ENCODE assay signal across 10 mouse cellular contexts in genomic region chrX:16998578-16998977, GRCm38 (mm10).
DNase-seq lines count a peak whose midpoint lies in the region; ATAC-seq lines count a peak whose summit lies in the region.
"Had no signal": no experiment of that assay in that cellular context is flagged by ENCODE, and none has a peak within 500 bp of the region (broad histone marks: within the 10 kb centered on the region; RNA-seq: fewer than 3 reads in every experiment).

No protein-coding gene starts in this region.

- ATAC-seq in embryonic facial prominence, embryonic 11.5 days (replicated peaks; ENCODE audit: insufficient number of reproducible peaks, low FRiP score, low TSS enrichment, low read depth), result 0 out of 2 replicates have a peak, but pooled peaks have one; percentile 48
- peak; percentile 94 for ATAC-seq in kidney, embryonic 15.5 days (replicated peaks; ENCODE audit: low FRiP score)
- peak; percentile 81 for ATAC-seq in midbrain, embryonic 16.5 days

- no peaks in the 10 kb centered on the region for H3K9me3 ChIP-seq in heart, embryonic 10.5 days
- H3K9me3 ChIP-seq in embryonic facial prominence, embryonic 11.5 days (replicated peaks; ENCODE audit: control insufficient read depth, low read length), result no peaks in the 10 kb centered on the region
- no peaks in the 10 kb centered on the region for H3K9me3 ChIP-seq in kidney, embryonic 15.5 days (replicated peaks)
- no peaks in the 10 kb centered on the region for H3K9me3 ChIP-seq in midbrain, embryonic 16.5 days (replicated peaks; ENCODE audit: control insufficient read depth, low read length, poor library complexity, severe bottlenecking)
- H3K9me3 ChIP-seq: limb, embryonic 13.5 days; stomach, embryonic 15.5 days had no signal

- no peaks in the 10 kb centered on the region for H3K27me3 ChIP-seq in heart, embryonic 10.5 days (ENCODE audit: insufficient read depth, poor library complexity, severe bottlenecking)
- no peaks in the 10 kb centered on the region for H3K27me3 ChIP-seq in embryonic facial prominence, embryonic 11.5 days (ENCODE audit: control insufficient read depth, insufficient read depth, low read length)
- no peaks in the 10 kb centered on the region for H3K27me3 ChIP-seq in kidney, embryonic 15.5 days
- no peaks in the 10 kb centered on the region for H3K27me3 ChIP-seq in midbrain, embryonic 16.5 days (ENCODE audit: control insufficient read depth, insufficient read depth, low read depth, low read length)
- H3K27me3 ChIP-seq: limb, embryonic 13.5 days; stomach, embryonic 15.5 days had no signal

- H3K9ac ChIP-seq in embryonic facial prominence, embryonic 11.5 days (replicated peaks; ENCODE audit: low read length), result no peak overlapping the region
- no peak overlapping the region for H3K9ac ChIP-seq in kidney, embryonic 15.5 days
- no peak overlapping the region for H3K9ac ChIP-seq in midbrain, embryonic 16.5 days (ENCODE audit: low read depth, low read length)
- H3K9ac ChIP-seq: limb, embryonic 13.5 days; stomach, embryonic 15.5 days had no signal

- peak; percentile 76 for DNase-seq in heart, embryonic 10.5 days (ENCODE audit: low spot score)
- DNase-seq in heart, postnatal 25 days (ENCODE audit: low spot score), result no peak
- DNase-seq in NIH3T3 (ENCODE audit: low read depth), result peak; percentile 43
- DNase-seq in embryonic facial prominence, embryonic 11.5 days (ENCODE audit: low spot score), result peak; percentile 4
- DNase-seq in c-Kit-positive CD71-positive TER-119-positive erythroid progenitor cells, embryonic 14.5 days (ENCODE audit: low spot score), result no peak
- no peak for DNase-seq in layer of hippocampus, adult 18-20 months (ENCODE audit: low spot score in 2 of 2)

- H3K4me3 ChIP-seq in heart, embryonic 10.5 days, result no peak overlapping the region
- H3K4me3 ChIP-seq in embryonic facial prominence, embryonic 11.5 days (ENCODE audit: low read depth, low read length), result no peak overlapping the region
- no peak overlapping the region for H3K4me3 ChIP-seq in kidney, embryonic 15.5 days (replicated peaks)
- H3K4me3 ChIP-seq in midbrain, embryonic 16.5 days (ENCODE audit: low read depth, low read length), result no peak overlapping the region
- H3K4me3 ChIP-seq: limb, embryonic 13.5 days; stomach, embryonic 15.5 days had no signal

- H3K27ac ChIP-seq in heart, embryonic 10.5 days, result no peak overlapping the region
- H3K27ac ChIP-seq in embryonic facial prominence, embryonic 11.5 days (replicated peaks; ENCODE audit: low read depth, low read length), result no peak overlapping the region
- H3K27ac ChIP-seq in kidney, embryonic 15.5 days, result no peak overlapping the region
- no peak overlapping the region for H3K27ac ChIP-seq in midbrain, embryonic 16.5 days (ENCODE audit: low read length)
- H3K27ac ChIP-seq: limb, embryonic 13.5 days; stomach, embryonic 15.5 days had no signal

- 42% methylated on average over 5 of the region's 5 CpGs for WGBS in heart, embryonic 10.5 days
- WGBS in embryonic facial prominence, embryonic 11.5 days, result 35% methylated on average over 5 of the region's 5 CpGs
- WGBS in kidney, embryonic 15.5 days, result 24% methylated on average over 5 of the region's 5 CpGs
- WGBS in midbrain, embryonic 16.5 days, result 22% methylated on average over 5 of the region's 5 CpGs

- no peaks in the 10 kb centered on the region for H3K36me3 ChIP-seq in heart, embryonic 10.5 days
- H3K36me3 ChIP-seq in embryonic facial prominence, embryonic 11.5 days (replicated peaks; ENCODE audit: control insufficient read depth, insufficient read depth, low read depth, low read length), result no peaks in the 10 kb centered on the region
- no peaks in the 10 kb centered on the region for H3K36me3 ChIP-seq in kidney, embryonic 15.5 days
- no peaks in the 10 kb centered on the region for H3K36me3 ChIP-seq in midbrain, embryonic 16.5 days (ENCODE audit: control insufficient read depth, insufficient read depth, low read length)
- H3K36me3 ChIP-seq: limb, embryonic 13.5 days; stomach, embryonic 15.5 days had no signal

- intact Hi-C loops in heart, postnatal 25 days (cut with DNase I), result no loop called here

- no peak overlapping the region for H3K4me2 ChIP-seq in embryonic facial prominence, embryonic 11.5 days (ENCODE audit: low read depth, low read length)
- H3K4me2 ChIP-seq in kidney, embryonic 15.5 days, result no peak overlapping the region
- H3K4me2 ChIP-seq in midbrain, embryonic 16.5 days (ENCODE audit: low read length), result no peak overlapping the region
- H3K4me2 ChIP-seq: limb, embryonic 13.5 days; stomach, embryonic 15.5 days had no signal

- H3K4me1 ChIP-seq in heart, embryonic 10.5 days, result no peaks in the 10 kb centered on the region
- no peaks in the 10 kb centered on the region for H3K4me1 ChIP-seq in embryonic facial prominence, embryonic 11.5 days (ENCODE audit: control insufficient read depth, insufficient read depth, low read length)
- no peaks in the 10 kb centered on the region for H3K4me1 ChIP-seq in kidney, embryonic 15.5 days
- H3K4me1 ChIP-seq in midbrain, embryonic 16.5 days (ENCODE audit: control insufficient read depth, insufficient read depth, low read length), result no peaks in the 10 kb centered on the region
- H3K4me1 ChIP-seq: limb, embryonic 13.5 days; stomach, embryonic 15.5 days had no signal

Comparison
In these comparisons a context has a peak if more than half of its experiments do, and no peak if none do; other contexts are left out.
1. DNase-seq: peak in heart, embryonic 10.5 days (single experiment), NIH3T3 (single experiment) and embryonic facial prominence, embryonic 11.5 days (single experiment); none in heart, postnatal 25 days (single experiment), c-Kit-positive CD71-positive TER-119-positive erythroid progenitor cells, embryonic 14.5 days (single experiment) and layer of hippocampus, adult 18-20 months (0 of 2).
2. Peak in every context shown above with its lines, with median percentiles within 50 percentile points of each other: ATAC-seq.